Mouse (Mus musculus): ENCODE measurements around the gene Mst1. TPM values are rescaled to one million over a fixed set of nuclear protein-coding genes. Genes with fewer than 3 reads are reported as not detected.

Mst1 gene
- polyA plus RNA-seq (2015; fragmentation: Illumina TruSeq; extraction: RNeasy Lipid Tissue Mini Kit (QIAGEN cat#74804); ENCODE audit: insufficient read depth, low read depth, low replicate concordance) = not detected

DNA sequence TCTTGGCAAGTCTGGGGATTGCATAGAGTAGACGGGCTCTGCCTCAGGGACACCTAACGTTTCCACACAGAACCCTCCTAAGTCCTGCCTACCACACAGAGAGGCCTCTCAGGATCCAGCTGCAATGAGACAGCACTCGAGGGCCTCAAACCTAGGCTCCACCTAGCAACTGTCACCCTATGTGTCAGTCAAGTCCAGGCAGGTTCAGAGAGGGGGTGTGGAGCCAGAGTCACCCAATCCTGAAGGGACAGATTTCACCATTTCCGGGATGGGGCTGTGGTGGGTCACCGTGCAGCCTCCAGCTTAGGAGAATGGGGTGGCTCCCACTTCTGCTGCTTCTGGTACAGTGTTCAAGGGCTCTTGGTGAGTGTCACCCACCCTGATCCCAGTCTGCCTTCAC lies at the start of gene Mst1:
Mst1 (plus strand) TSS at position 269 of the 400 bp plus-strand sequence.

GRCm38 (mm10) chr9:108049016-108049455 lies 31.2 kb upstream of the Mst1 start, which contains the start of gene Gmppb:
Gene Gmppb, plus strand, starts transcription at chr9:108049242.

DNA sequence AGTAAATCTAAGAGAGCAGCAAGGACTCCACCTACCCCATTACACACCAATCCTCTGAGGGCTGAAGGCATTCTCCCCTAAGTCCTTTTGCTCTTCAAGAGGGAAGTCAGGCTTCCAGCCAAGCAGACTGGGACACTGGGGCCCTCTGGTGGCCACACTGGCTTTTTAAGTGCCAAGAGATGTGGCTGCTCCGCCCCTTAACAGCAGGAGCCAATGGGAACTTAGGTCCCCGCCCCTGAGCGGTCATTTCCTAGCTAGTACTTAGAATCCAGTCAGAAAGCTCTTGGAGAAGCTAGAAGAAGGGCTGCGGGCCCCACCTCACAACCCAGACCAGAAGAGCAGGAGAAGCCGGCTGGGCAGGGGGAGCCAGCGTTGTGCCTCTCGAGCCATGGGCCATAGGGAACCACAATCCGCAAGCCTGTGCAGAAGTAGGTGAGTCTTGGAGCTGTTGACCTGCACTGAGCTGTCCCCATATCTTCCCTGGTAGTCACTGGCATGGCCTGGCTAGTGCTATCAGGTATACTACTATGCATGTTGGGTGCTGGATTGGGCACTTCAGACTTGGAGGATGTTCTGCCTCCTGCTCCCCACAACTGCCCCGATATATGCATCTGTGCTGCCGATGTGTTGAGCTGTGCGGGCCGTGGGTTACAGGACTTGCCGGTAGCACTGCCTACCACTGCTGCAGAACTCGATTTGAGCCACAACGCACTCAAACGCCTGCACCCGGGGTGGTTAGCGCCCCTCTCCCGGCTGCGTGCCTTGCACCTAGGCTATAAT lies 27.2 kb upstream of the Mst1 start, which contains the start of gene Amigo3:
Amigo3 (plus strand) TSS at position 275 of the 780 bp plus-strand sequence.

GRCm38 (mm10) chr9:108082988-108083431 lies 2.8 kb downstream of the Mst1 start, which contains the start of gene Rnf123:
Gene Rnf123, minus strand, starts transcription at chr9:108083346.

DNA sequence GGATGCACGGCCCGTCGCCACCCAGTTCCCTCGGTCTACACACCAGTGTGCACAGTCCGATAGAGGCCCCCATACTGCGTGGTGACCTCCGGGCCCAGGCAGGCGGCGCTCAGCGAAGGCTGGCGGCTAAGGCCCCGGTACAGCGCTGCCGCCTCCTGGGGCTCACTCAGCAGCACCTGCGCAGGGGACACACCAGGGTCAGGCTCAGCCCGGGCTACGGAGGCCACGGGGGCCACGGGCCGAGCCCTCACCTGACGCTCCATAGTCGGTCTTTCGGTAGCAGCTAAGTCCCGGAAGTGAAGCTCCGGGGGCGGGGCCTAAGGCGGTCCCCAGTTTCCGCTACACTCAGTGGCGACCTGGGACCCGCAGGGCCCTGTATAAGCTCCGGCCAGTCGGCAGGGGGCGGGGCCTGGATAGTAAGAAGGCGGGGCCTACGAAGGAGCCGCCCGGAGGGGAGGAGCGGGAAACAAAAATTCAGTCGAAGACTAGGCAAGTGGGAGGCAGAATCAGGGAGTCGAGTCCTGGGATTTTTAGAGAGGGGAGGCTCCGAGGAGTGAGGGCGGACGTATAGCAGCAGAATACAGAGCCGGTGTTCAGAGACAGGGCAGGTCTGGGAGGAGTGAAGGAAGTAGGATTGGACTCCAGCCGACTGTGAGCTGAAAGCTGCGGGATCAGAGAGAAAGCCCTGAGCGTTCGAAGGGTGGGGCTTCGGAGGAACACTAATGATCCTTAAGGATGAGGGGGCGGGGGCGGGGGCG lies 14.1 kb downstream of the Mst1 start, which contains the start of gene Apeh:
Apeh (minus strand) TSS at position 423 of the 758 bp plus-strand sequence.

Other genes starting within 250 kb of the Mst1 start
- gene Rbm6, start 207.2 kb upstream of the Mst1 start, polyA plus RNA-seq (2015; fragmentation: Illumina TruSeq; extraction: RNeasy Lipid Tissue Mini Kit (QIAGEN cat#74804); ENCODE audit: insufficient read depth, low read depth, low replicate concordance) = 27.2 TPM
- gene Mon1a, start 192.3 kb upstream of the Mst1 start, polyA plus RNA-seq (2015; fragmentation: Illumina TruSeq; extraction: RNeasy Lipid Tissue Mini Kit (QIAGEN cat#74804); ENCODE audit: insufficient read depth, low read depth, low replicate concordance) = 9.7 TPM
- 3.4 TPM for gene Mst1r, start 173.6 kb upstream of the Mst1 start, polyA plus RNA-seq (2015; fragmentation: Illumina TruSeq; extraction: RNeasy Lipid Tissue Mini Kit (QIAGEN cat#74804); ENCODE audit: insufficient read depth, low read depth, low replicate concordance)
- not detected for gene Actl11, start 152.0 kb upstream of the Mst1 start, polyA plus RNA-seq (2015; fragmentation: Illumina TruSeq; extraction: RNeasy Lipid Tissue Mini Kit (QIAGEN cat#74804); ENCODE audit: insufficient read depth, low read depth, low replicate concordance)
- gene Camkv, start 144.8 kb upstream of the Mst1 start, polyA plus RNA-seq (2015; fragmentation: Illumina TruSeq; extraction: RNeasy Lipid Tissue Mini Kit (QIAGEN cat#74804); ENCODE audit: insufficient read depth, low read depth, low replicate concordance) = not detected
- not detected for gene Traip, start 130.3 kb upstream of the Mst1 start, polyA plus RNA-seq (2015; fragmentation: Illumina TruSeq; extraction: RNeasy Lipid Tissue Mini Kit (QIAGEN cat#74804); ENCODE audit: insufficient read depth, low read depth, low replicate concordance)
- 17.0 TPM for gene Uba7, start 104.9 kb upstream of the Mst1 start, polyA plus RNA-seq (2015; fragmentation: Illumina TruSeq; extraction: RNeasy Lipid Tissue Mini Kit (QIAGEN cat#74804); ENCODE audit: insufficient read depth, low read depth, low replicate concordance)
- not detected for gene Gm20661, start 97.4 kb upstream of the Mst1 start, polyA plus RNA-seq (2015; fragmentation: Illumina TruSeq; extraction: RNeasy Lipid Tissue Mini Kit (QIAGEN cat#74804); ENCODE audit: insufficient read depth, low read depth, low replicate concordance)
- gene Inka1, start 94.6 kb upstream of the Mst1 start, polyA plus RNA-seq (2015; fragmentation: Illumina TruSeq; extraction: RNeasy Lipid Tissue Mini Kit (QIAGEN cat#74804); ENCODE audit: insufficient read depth, low read depth, low replicate concordance) = 3.5 TPM
- gene Cdhr4, start 87.9 kb upstream of the Mst1 start, polyA plus RNA-seq (2015; fragmentation: Illumina TruSeq; extraction: RNeasy Lipid Tissue Mini Kit (QIAGEN cat#74804); ENCODE audit: insufficient read depth, low read depth, low replicate concordance) = not detected
- not detected for gene Gm20662, start 84.1 kb upstream of the Mst1 start, polyA plus RNA-seq (2015; fragmentation: Illumina TruSeq; extraction: RNeasy Lipid Tissue Mini Kit (QIAGEN cat#74804); ENCODE audit: insufficient read depth, low read depth, low replicate concordance)
- gene Ip6k1, start 77.9 kb upstream of the Mst1 start, polyA plus RNA-seq (2015; fragmentation: Illumina TruSeq; extraction: RNeasy Lipid Tissue Mini Kit (QIAGEN cat#74804); ENCODE audit: insufficient read depth, low read depth, low replicate concordance) = 29.1 TPM
- 11.7 TPM for gene Gmppb, start 31.2 kb upstream of the Mst1 start, polyA plus RNA-seq (2015; fragmentation: Illumina TruSeq; extraction: RNeasy Lipid Tissue Mini Kit (QIAGEN cat#74804); ENCODE audit: insufficient read depth, low read depth, low replicate concordance)
- 1.6 TPM for gene Amigo3, start 27.3 kb upstream of the Mst1 start, polyA plus RNA-seq (2015; fragmentation: Illumina TruSeq; extraction: RNeasy Lipid Tissue Mini Kit (QIAGEN cat#74804); ENCODE audit: insufficient read depth, low read depth, low replicate concordance)
- 23.7 TPM for gene Rnf123, start 2.9 kb downstream of the Mst1 start, polyA plus RNA-seq (2015; fragmentation: Illumina TruSeq; extraction: RNeasy Lipid Tissue Mini Kit (QIAGEN cat#74804); ENCODE audit: insufficient read depth, low read depth, low replicate concordance)
- 40.1 TPM for gene Apeh, start 14.2 kb downstream of the Mst1 start, polyA plus RNA-seq (2015; fragmentation: Illumina TruSeq; extraction: RNeasy Lipid Tissue Mini Kit (QIAGEN cat#74804); ENCODE audit: insufficient read depth, low read depth, low replicate concordance)
- 0.48 TPM for gene Bsn, start 109.9 kb downstream of the Mst1 start, polyA plus RNA-seq (2015; fragmentation: Illumina TruSeq; extraction: RNeasy Lipid Tissue Mini Kit (QIAGEN cat#74804); ENCODE audit: insufficient read depth, low read depth, low replicate concordance)
- gene Dag1, start 183.5 kb downstream of the Mst1 start, polyA plus RNA-seq (2015; fragmentation: Illumina TruSeq; extraction: RNeasy Lipid Tissue Mini Kit (QIAGEN cat#74804); ENCODE audit: insufficient read depth, low read depth, low replicate concordance) = 15.5 TPM
- 4.3 TPM for gene Nicn1, start 210.0 kb downstream of the Mst1 start, polyA plus RNA-seq (2015; fragmentation: Illumina TruSeq; extraction: RNeasy Lipid Tissue Mini Kit (QIAGEN cat#74804); ENCODE audit: insufficient read depth, low read depth, low replicate concordance)
- gene Amt, start 216.4 kb downstream of the Mst1 start, polyA plus RNA-seq (2015; fragmentation: Illumina TruSeq; extraction: RNeasy Lipid Tissue Mini Kit (QIAGEN cat#74804); ENCODE audit: insufficient read depth, low read depth, low replicate concordance) = 5.3 TPM
- gene Rhoa, start 225.7 kb downstream of the Mst1 start, polyA plus RNA-seq (2015; fragmentation: Illumina TruSeq; extraction: RNeasy Lipid Tissue Mini Kit (QIAGEN cat#74804); ENCODE audit: insufficient read depth, low read depth, low replicate concordance) = 65.0 TPM
- 17.3 TPM for gene Tcta, start 225.7 kb downstream of the Mst1 start, polyA plus RNA-seq (2015; fragmentation: Illumina TruSeq; extraction: RNeasy Lipid Tissue Mini Kit (QIAGEN cat#74804); ENCODE audit: insufficient read depth, low read depth, low replicate concordance)

Data from pancreas, adult 10 weeks (tissue).